Mouse (Mus musculus) megakaryocyte, embryonic 14.5 days (primary cell): Measurements from ENCODE around the gene Romo1.

Experiments
- FLI1 ChIP-seq: IDR thresholded peaks from 2 replicates; pipeline ENCODE4 v1.6.1; 2012; ENCODE audit warnings: low read length, inconsistent platforms, mixed read lengths
- GATA1 ChIP-seq: IDR thresholded peaks from 3 replicates; pipeline ENCODE4 v1.6.1; 2012; ENCODE audit warnings: mixed read lengths, low read length, inconsistent platforms, borderline replicate concordance

DNA sequence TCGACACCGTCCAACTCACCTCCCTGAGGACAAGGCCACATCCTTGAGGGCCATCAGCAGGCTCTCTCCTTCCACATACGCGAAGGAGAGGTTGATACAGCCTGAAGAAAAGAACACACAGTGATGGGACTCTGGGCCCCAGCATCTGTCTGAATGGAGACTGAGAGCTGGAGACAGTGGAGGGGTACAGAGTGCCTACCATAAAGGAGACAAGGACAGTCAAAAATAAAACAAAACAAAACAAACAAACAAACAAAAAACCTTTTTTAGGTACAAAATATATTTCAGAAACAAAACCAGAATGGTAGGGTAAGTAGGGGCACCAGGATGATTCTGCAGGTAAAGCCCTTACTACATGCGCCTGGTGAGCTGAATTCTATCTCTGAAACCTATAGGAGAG, 16.8 kb upstream of the Romo1 start, which contains the start of gene Gm28036:
- TF ChIP-seq GATA1 (no peak), FLI1 (no peak)
